Comparison of ENCODE assay signal across 8 mouse cellular contexts in the genomic region with DNA sequence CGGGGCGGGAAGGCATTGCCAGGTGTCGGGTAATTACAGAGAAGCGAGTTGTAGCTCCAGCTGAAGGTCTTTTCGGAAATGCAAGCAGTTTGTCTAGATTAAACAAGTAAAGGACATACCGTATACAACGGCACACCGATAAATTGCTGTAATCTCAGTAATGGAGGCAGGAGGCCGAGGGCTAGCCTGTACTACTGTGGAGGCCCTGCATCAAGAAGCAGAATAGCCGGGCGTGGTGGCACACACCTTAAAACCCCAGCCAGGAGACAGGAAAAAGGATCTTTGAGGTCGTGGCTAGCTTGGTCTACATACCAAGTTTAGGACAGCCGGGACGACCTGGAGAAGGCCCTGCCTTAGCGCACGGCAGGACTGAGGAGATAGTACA. TPM values are rescaled to one million over a fixed set of nuclear protein-coding genes. Genes with fewer than 3 reads are reported as not detected.
A peak's percentile ranks its signal among the peaks of the same experiment; 100 is the strongest.
DNase-seq lines count a peak whose midpoint lies in the region; ATAC-seq and TF ChIP-seq lines count a peak whose summit lies in the region.

No protein-coding gene starts in this region.

- peaks cover 25% of the 10 kb centered on the region for H3K4me1 ChIP-seq in heart, embryonic 16.5 days (ENCODE audit: control insufficient read depth, insufficient read depth, low read length)
- H3K4me1 ChIP-seq in bone marrow, adult 2 months (ENCODE audit: control insufficient read depth, insufficient read depth, low read length) = peaks cover 6% of the 10 kb centered on the region; the same call in 1 of the 2 replicates
- H3K4me1 ChIP-seq in hindbrain, embryonic 11.5 days (replicated peaks; ENCODE audit: control insufficient read depth, insufficient read depth, low read length) = no peaks in the 10 kb centered on the region; the same call in 1 of the 2 replicates
- H3K4me1 ChIP-seq in midbrain, embryonic 13.5 days (replicated peaks) = peaks cover 33% of the 10 kb centered on the region

- no peak for ATAC-seq in heart, embryonic 16.5 days (replicated peaks; ENCODE audit: extremely low read depth, insufficient read depth, low FRiP score)
- ATAC-seq in hindbrain, embryonic 11.5 days (ENCODE audit: low FRiP score) = peak; percentile 36; the same call in 1 of the 2 replicates
- peak; percentile 44 for ATAC-seq in midbrain, embryonic 13.5 days
- ATAC-seq in granulocyte monocyte progenitor cell, adult 5-6 weeks (replicated peaks; ENCODE audit: poor library complexity, severe bottlenecking) = no peak
- no peak for ATAC-seq in megakaryocyte-erythroid progenitor cell, adult 5-6 weeks (replicated peaks; ENCODE audit: low FRiP score, low TSS enrichment, poor library complexity, severe bottlenecking)
- ATAC-seq in cerebellum, adult (ENCODE audit: insufficient number of reproducible peaks, low FRiP score, low TSS enrichment) = no peak

- no peak for DNase-seq in heart, postnatal 36 days
- no peak for DNase-seq in hindbrain, embryonic 11.5 days (ENCODE audit: low spot score)

- intact Hi-C loops in heart, postnatal 36 days (cut with DNase I) = loop anchor here (1.0 to 5.0 kb wide), 4 partner anchors 80 to 259 kb away; a partner anchor contains a TSS

- no peak for TF ChIP-seq CTCF in bone marrow, adult 2 months (IDR thresholded peaks at IDR 0.05; ENCODE audit: control insufficient read depth, insufficient read depth, low read length)

- no peaks in the 10 kb centered on the region for H3K27me3 ChIP-seq in heart, embryonic 16.5 days (ENCODE audit: control insufficient read depth, insufficient read depth, low read length)
- no peaks in the 10 kb centered on the region for H3K27me3 ChIP-seq in hindbrain, embryonic 11.5 days (ENCODE audit: control insufficient read depth, insufficient read depth, low read length)
- H3K27me3 ChIP-seq in midbrain, embryonic 13.5 days = no peaks in the 10 kb centered on the region

- TF ChIP-seq POLR2A in bone marrow, adult 2 months (IDR thresholded peaks at IDR 0.05; ENCODE audit: borderline replicate concordance, control insufficient read depth, low read depth, low read length) = no peak

- no peaks in the 10 kb centered on the region for H3K9me3 ChIP-seq in heart, embryonic 16.5 days (replicated peaks; ENCODE audit: control insufficient read depth, low read length)
- H3K9me3 ChIP-seq in hindbrain, embryonic 11.5 days (ENCODE audit: control insufficient read depth, low read length) = no peaks in the 10 kb centered on the region
- no peaks in the 10 kb centered on the region for H3K9me3 ChIP-seq in midbrain, embryonic 13.5 days

- 9% methylated on average over 16 of the region's 16 CpGs for WGBS in heart, embryonic 16.5 days
- 14% methylated on average over 16 of the region's 16 CpGs for WGBS in bone marrow, adult 2 months
- 13% methylated on average over 16 of the region's 16 CpGs for WGBS in hindbrain, embryonic 11.5 days
- WGBS in midbrain, embryonic 13.5 days = 13% methylated on average over 16 of the region's 16 CpGs

- H3K4me3 ChIP-seq in heart, embryonic 16.5 days (ENCODE audit: low read length) = peak overlapping the region; percentile 76
- H3K4me3 ChIP-seq in bone marrow, adult 2 months (replicated peaks; ENCODE audit: control insufficient read depth, low read depth, low read length) = peak overlapping the region; percentile 90
- peak overlapping the region; percentile 74 for H3K4me3 ChIP-seq in hindbrain, embryonic 11.5 days (ENCODE audit: low read depth, low read length)
- peak overlapping the region; percentile 58 for H3K4me3 ChIP-seq in midbrain, embryonic 13.5 days (replicated peaks)

- H3K9ac ChIP-seq in heart, embryonic 16.5 days (ENCODE audit: low read length) = peak overlapping the region; percentile 84
- peak overlapping the region; percentile 87 for H3K9ac ChIP-seq in hindbrain, embryonic 11.5 days (ENCODE audit: low read depth, low read length)
- H3K9ac ChIP-seq in midbrain, embryonic 13.5 days (replicated peaks) = peak overlapping the region; percentile 67

- H3K4me2 ChIP-seq in heart, embryonic 16.5 days (ENCODE audit: low read depth, low read length) = peak overlapping the region; percentile 83
- peak overlapping the region; percentile 69 for H3K4me2 ChIP-seq in hindbrain, embryonic 11.5 days (replicated peaks; ENCODE audit: low read depth, low read length)
- peak overlapping the region; percentile 87 for H3K4me2 ChIP-seq in midbrain, embryonic 13.5 days (replicated peaks)

- peaks cover 22% of the 10 kb centered on the region for H3K36me3 ChIP-seq in heart, embryonic 16.5 days (ENCODE audit: control insufficient read depth, insufficient read depth)
- 0 out of 2 replicates have a peak, but pooled peaks cover 2% of the 10 kb centered on the region for H3K36me3 ChIP-seq in hindbrain, embryonic 11.5 days (ENCODE audit: control insufficient read depth, insufficient read depth, low read length)
- H3K36me3 ChIP-seq in midbrain, embryonic 13.5 days = peaks cover 28% of the 10 kb centered on the region

- H3K27ac ChIP-seq in heart, embryonic 16.5 days (ENCODE audit: low read length) = peak overlapping the region; percentile 89
- peak overlapping the region; percentile 96 for H3K27ac ChIP-seq in bone marrow, adult 2 months (ENCODE audit: control insufficient read depth, insufficient read depth, low read depth, low read length, poor library complexity)
- peak overlapping the region; percentile 72 for H3K27ac ChIP-seq in hindbrain, embryonic 11.5 days (ENCODE audit: low read depth, low read length)
- peak overlapping the region; percentile 85 for H3K27ac ChIP-seq in midbrain, embryonic 13.5 days

RNA-seq across cellular contexts. Expression of a gene that starts 0.5 kb away (rescaled TPM):
- 49.8 and 51.0 TPM in 2 replicates for polyA plus RNA-seq in heart, embryonic 16.5 days (2015; fragmentation: Nextera tagmentation; extraction: Ambion mirVana)
- 10 to 100 TPM; 93.4 to 98.4 TPM for total RNA-seq in heart, postnatal 36 days (2021)
- polyA plus RNA-seq in bone marrow, adult 2 months (2011; ENCODE audit: insufficient read depth, insufficient read length, low replicate concordance, missing spikeins) = 42.4 and 68.1 TPM in 2 replicates
- polyA plus RNA-seq in hindbrain, embryonic 11.5 days (2014; fragmentation: Nextera tagmentation; extraction: Ambion mirVana) = 31.8 and 34.6 TPM in 2 replicates
- 34.6 and 35.5 TPM in 2 replicates for polyA plus RNA-seq in midbrain, embryonic 13.5 days (2015; fragmentation: Nextera tagmentation; extraction: Ambion mirVana)
- 98.2 and 101 TPM in 2 replicates for total RNA-seq in granulocyte monocyte progenitor cell, adult 5-6 weeks (2014; fragmentation: Nextera tagmentation)
- 35.0 and 39.1 TPM in 2 replicates for total RNA-seq in granulocyte monocyte progenitor cell, adult 5-6 weeks (2017)
- 113 and 130 TPM in 2 replicates for total RNA-seq in megakaryocyte-erythroid progenitor cell, adult 5-6 weeks (2014; fragmentation: Nextera tagmentation)
- 27.5 and 51.5 TPM in 2 replicates for total RNA-seq in megakaryocyte-erythroid progenitor cell, adult 5-6 weeks (2017)

RNA-seq across cellular contexts. Expression of a gene that starts 12.1 kb away (rescaled TPM):
- polyA plus RNA-seq in heart, embryonic 16.5 days (2015; fragmentation: Nextera tagmentation; extraction: Ambion mirVana) = not detected in 2 replicates
- not detected for total RNA-seq in heart, postnatal 36 days (2021)
- polyA plus RNA-seq in bone marrow, adult 2 months (2011; ENCODE audit: insufficient read depth, insufficient read length, low replicate concordance, missing spikeins) = not detected in 2 replicates
- not detected in 2 replicates for polyA plus RNA-seq in hindbrain, embryonic 11.5 days (2014; fragmentation: Nextera tagmentation; extraction: Ambion mirVana)
- polyA plus RNA-seq in midbrain, embryonic 13.5 days (2015; fragmentation: Nextera tagmentation; extraction: Ambion mirVana) = not detected in 2 replicates
- not detected in 2 replicates for total RNA-seq in granulocyte monocyte progenitor cell, adult 5-6 weeks (2014; fragmentation: Nextera tagmentation)
- total RNA-seq in granulocyte monocyte progenitor cell, adult 5-6 weeks (2017) = not detected in 2 replicates
- total RNA-seq in megakaryocyte-erythroid progenitor cell, adult 5-6 weeks (2014; fragmentation: Nextera tagmentation) = not detected in 2 replicates
- not detected in 2 replicates for total RNA-seq in megakaryocyte-erythroid progenitor cell, adult 5-6 weeks (2017)

RNA-seq across cellular contexts. Expression of a gene that starts 20.5 kb away (rescaled TPM):
- polyA plus RNA-seq in heart, embryonic 16.5 days (2015; fragmentation: Nextera tagmentation; extraction: Ambion mirVana) = 1.0 and 1.1 TPM in 2 replicates
- 1 to 10 TPM in 1 of 2 experiments, under 1 TPM in 1; 0.92 to 1.0 TPM for total RNA-seq in heart, postnatal 36 days (2021)
- polyA plus RNA-seq in bone marrow, adult 2 months (2011; ENCODE audit: insufficient read depth, insufficient read length, low replicate concordance, missing spikeins) = 6.5 TPM in 1 of 2 replicates, not detected in the other
- 44.3 and 44.8 TPM in 2 replicates for polyA plus RNA-seq in hindbrain, embryonic 11.5 days (2014; fragmentation: Nextera tagmentation; extraction: Ambion mirVana)
- 96.9 and 101 TPM in 2 replicates for polyA plus RNA-seq in midbrain, embryonic 13.5 days (2015; fragmentation: Nextera tagmentation; extraction: Ambion mirVana)
- total RNA-seq in granulocyte monocyte progenitor cell, adult 5-6 weeks (2014; fragmentation: Nextera tagmentation) = not detected in 2 replicates
- not detected in 2 replicates for total RNA-seq in granulocyte monocyte progenitor cell, adult 5-6 weeks (2017)
- not detected in 2 replicates for total RNA-seq in megakaryocyte-erythroid progenitor cell, adult 5-6 weeks (2014; fragmentation: Nextera tagmentation)
- total RNA-seq in megakaryocyte-erythroid progenitor cell, adult 5-6 weeks (2017) = not detected in 2 replicates

RNA-seq across cellular contexts. Expression of a gene that starts 31.9 kb away (rescaled TPM):
- polyA plus RNA-seq in heart, embryonic 16.5 days (2015; fragmentation: Nextera tagmentation; extraction: Ambion mirVana) = 4.3 and 5.9 TPM in 2 replicates
- 1 to 10 TPM; 5.8 to 8.0 TPM for total RNA-seq in heart, postnatal 36 days (2021)
- 2.0 TPM in 1 of 2 replicates, not detected in the other for polyA plus RNA-seq in bone marrow, adult 2 months (2011; ENCODE audit: insufficient read depth, insufficient read length, low replicate concordance, missing spikeins)
- 4.3 and 6.7 TPM in 2 replicates for polyA plus RNA-seq in hindbrain, embryonic 11.5 days (2014; fragmentation: Nextera tagmentation; extraction: Ambion mirVana)
- 6.4 and 6.8 TPM in 2 replicates for polyA plus RNA-seq in midbrain, embryonic 13.5 days (2015; fragmentation: Nextera tagmentation; extraction: Ambion mirVana)
- not detected in 2 replicates for total RNA-seq in granulocyte monocyte progenitor cell, adult 5-6 weeks (2014; fragmentation: Nextera tagmentation)
- total RNA-seq in granulocyte monocyte progenitor cell, adult 5-6 weeks (2017) = not detected in 2 replicates
- not detected in 2 replicates for total RNA-seq in megakaryocyte-erythroid progenitor cell, adult 5-6 weeks (2014; fragmentation: Nextera tagmentation)
- not detected in 2 replicates for total RNA-seq in megakaryocyte-erythroid progenitor cell, adult 5-6 weeks (2017)

Comparison
In these comparisons a context has a peak if more than half of its experiments do, and no peak if none do; other contexts are left out.
1. ATAC-seq: peak in hindbrain, embryonic 11.5 days (single experiment) and midbrain, embryonic 13.5 days (single experiment); none in heart, embryonic 16.5 days (single experiment), granulocyte monocyte progenitor cell, adult 5-6 weeks (single experiment), megakaryocyte-erythroid progenitor cell, adult 5-6 weeks (single experiment) and cerebellum, adult (single experiment).
2. Peak in every context shown above with its lines, with median percentiles within 50 percentile points of each other: H3K27ac ChIP-seq, H3K4me2 ChIP-seq, H3K4me3 ChIP-seq and H3K9ac ChIP-seq.